Mouse (Mus musculus) megakaryocyte, embryonic 14.5 days (primary cell): ENCODE measurements at regions not wholly inside any gene's neighbourhood (a gene's known extent, or its start where the extent isn't known, plus 50 kb on each side); places are given as distances from the start of the nearest gene placed in this dataset.

Source experiments
- H3K27me3 ChIP-seq: replicated peaks from 2 replicates; pipeline ENCODE3; 2012; ENCODE audit warnings: inconsistent platforms
- H3K36me3 ChIP-seq: replicated peaks from 2 replicates; pipeline ENCODE3; 2012; ENCODE audit warnings: low read length, inconsistent platforms, mixed read lengths
- H3K4me1 ChIP-seq: 2 replicates; pipeline ENCODE4 v1.6.1; 2012; ENCODE audit warnings: inconsistent platforms
- H3K4me3 ChIP-seq: replicated peaks from 2 replicates; pipeline ENCODE3; 2012; ENCODE audit warnings: moderate library complexity, mild to moderate bottlenecking, inconsistent platforms
- H3K9me3 ChIP-seq: 2 replicates; pipeline ENCODE4 v1.6.1; 2012; ENCODE audit warnings: inconsistent platforms
- FLI1 ChIP-seq: IDR thresholded peaks from 2 replicates; pipeline ENCODE4 v1.6.1; 2012; ENCODE audit warnings: low read length, inconsistent platforms, mixed read lengths
- GATA1 ChIP-seq: IDR thresholded peaks from 3 replicates; pipeline ENCODE4 v1.6.1; 2012; ENCODE audit warnings: mixed read lengths, low read length, inconsistent platforms, borderline replicate concordance

- Histone ChIP-seq H3K9me3 (peaks cover 54% of the 10 kb centered on the region), H3K4me1 (no peaks in the 10 kb centered on the region), H3K27me3 (no peaks in the 10 kb centered on the region), H3K36me3 (no peaks in the 10 kb centered on the region), H3K4me3 (no peak overlapping the region)
- TF ChIP-seq FLI1, result no peak
- TF ChIP-seq GATA1, result no peak
Measured at GRCm38 (mm10) chr7:36309761-36310605, 387.9 kb upstream of the Tshz3 start.

- Histone ChIP-seq H3K4me1 (no peaks in the 10 kb centered on the region), H3K9me3 (peaks cover 56% of the 10 kb centered on the region), H3K27me3 (no peaks in the 10 kb centered on the region), H3K36me3 (no peaks in the 10 kb centered on the region), H3K4me3 (no peak overlapping the region)
- TF ChIP-seq FLI1, result no peak
- TF ChIP-seq GATA1, result no peak
Measured at GRCm38 (mm10) chr7:36308726-36309125, 389.2 kb upstream of the Tshz3 start.

GRCm38 (mm10) chr7:36308106-36308620, 389.8 kb upstream of the Tshz3 start:
- Histone ChIP-seq H3K4me3 (peak overlapping the region; percentile 4), H3K36me3 (no peaks in the 10 kb centered on the region), H3K4me1 (no peaks in the 10 kb centered on the region), H3K27me3 (no peaks in the 10 kb centered on the region), H3K9me3 (peaks cover 56% of the 10 kb centered on the region)
- TF ChIP-seq GATA1 (no peak), FLI1 (no peak)

GRCm38 (mm10) chr7:36277275-36277674, 420.6 kb upstream of the Tshz3 start:
- no peaks in the 10 kb centered on the region for H3K27me3 ChIP-seq
- H3K4me1 ChIP-seq, result no peaks in the 10 kb centered on the region
- TF ChIP-seq FLI1 (no peak), GATA1 (no peak)
- H3K4me3 ChIP-seq, result no peak overlapping the region
- no peaks in the 10 kb centered on the region for H3K36me3 ChIP-seq
- peaks cover 14% of the 10 kb centered on the region for H3K9me3 ChIP-seq

- H3K27me3 ChIP-seq, result no peaks in the 10 kb centered on the region
- no peaks in the 10 kb centered on the region for H3K4me1 ChIP-seq
- H3K4me3 ChIP-seq, result no peak overlapping the region
- H3K9me3 ChIP-seq, result peaks cover 19% of the 10 kb centered on the region
- TF ChIP-seq GATA1 (no peak), FLI1 (no peak)
- no peaks in the 10 kb centered on the region for H3K36me3 ChIP-seq
Measured at GRCm38 (mm10) chr7:36268966-36269365, 429.0 kb upstream of the Tshz3 start.

- H3K4me1 ChIP-seq, result no peaks in the 10 kb centered on the region
- H3K36me3 ChIP-seq, result no peaks in the 10 kb centered on the region
- no peak for TF ChIP-seq FLI1
- TF ChIP-seq GATA1, result no peak
- no peak overlapping the region for H3K4me3 ChIP-seq
- H3K9me3 ChIP-seq, result peaks cover 22% of the 10 kb centered on the region
- no peaks in the 10 kb centered on the region for H3K27me3 ChIP-seq
Measured at GRCm38 (mm10) chr7:36265163-36265823, 432.6 kb upstream of the Tshz3 start.

- TF ChIP-seq FLI1, result no peak
- TF ChIP-seq GATA1, result no peak
Measured at GRCm38 (mm10) chr7:36262124-36262710, 435.7 kb upstream of the Tshz3 start.

GRCm38 (mm10) chr7:36257102-36257501, 440.8 kb upstream of the Tshz3 start:
- no peak for TF ChIP-seq GATA1
- TF ChIP-seq FLI1, result no peak
- Histone ChIP-seq H3K36me3 (no peaks in the 10 kb centered on the region), H3K4me1 (no peaks in the 10 kb centered on the region), H3K27me3 (no peaks in the 10 kb centered on the region), H3K4me3 (no peak overlapping the region), H3K9me3 (peaks cover 14% of the 10 kb centered on the region)

More at GRCm38 (mm10) chr7:36262124-36262710, 435.7 kb upstream of the Tshz3 start:
- Histone ChIP-seq H3K4me3 (no peak overlapping the region), H3K4me1 (no peaks in the 10 kb centered on the region), H3K27me3 (no peaks in the 10 kb centered on the region), H3K9me3 (peaks cover 30% of the 10 kb centered on the region), H3K36me3 (no peaks in the 10 kb centered on the region)

GRCm38 (mm10) chr7:36247356-36247755, 444.6 kb upstream of the Zfp507 start:
- TF ChIP-seq GATA1 (no peak), FLI1 (no peak)
- H3K4me3 ChIP-seq, result no peak overlapping the region
- peaks cover 28% of the 10 kb centered on the region for H3K9me3 ChIP-seq
- H3K4me1 ChIP-seq, result no peaks in the 10 kb centered on the region
- no peaks in the 10 kb centered on the region for H3K36me3 ChIP-seq
- no peaks in the 10 kb centered on the region for H3K27me3 ChIP-seq
